Mouse (Mus musculus) CD4-positive helper T cell, adult 2 months (primary cell): Measurements from ENCODE around the gene Gcc2.
"Not testable (repeated sequence)": the region's sequence is repeated elsewhere in the genome, so short reads cannot be mapped to it uniquely, and the experiment has no call there.

Experiments
- DNase-seq: peaks from one replicate; pipeline ENCODE4 v3.0.0-alpha.2; 2012; ENCODE audit warnings: low read depth, missing footprints, low spot score

Gene Gcc2

GRCm38 (mm10) chr10:58323028-58323991 is 68.0 kb downstream of the Gcc2 start, which contains the start of gene Lims1:
TSS of gene Lims1 (plus strand) at chr10:58323466.
- DNase-seq: peak; percentile 97

GRCm38 (mm10) chr10:58326271-58326670 is 71.0 kb downstream of the Gcc2 start:
- DNase-seq: no peak

GRCm38 (mm10) chr10:58327836-58328235 is 72.5 kb downstream of the Gcc2 start:
- not testable (repeated sequence) for DNase-seq

GRCm38 (mm10) chr10:58328517-58329108 is 73.3 kb downstream of the Gcc2 start:
- no peak for DNase-seq

GRCm38 (mm10) chr10:58330635-58331034 is 75.3 kb downstream of the Gcc2 start:
- no peak for DNase-seq

- no peak for DNase-seq
These were observed 76.4 kb downstream of the Gcc2 start for GRCm38 (mm10) chr10:58331741-58332140.

GRCm38 (mm10) chr10:58333414-58333813 is 78.1 kb downstream of the Gcc2 start:
- DNase-seq: no peak

- DNase-seq: no peak
These were observed 80.9 kb downstream of the Gcc2 start for GRCm38 (mm10) chr10:58336156-58336555.

- not testable (repeated sequence) for DNase-seq
These were observed 81.8 kb downstream of the Gcc2 start for GRCm38 (mm10) chr10:58337091-58337490.

GRCm38 (mm10) chr10:58338590-58338989 is 83.3 kb downstream of the Gcc2 start:
- no peak for DNase-seq

- no peak for DNase-seq
These were observed 86.4 kb downstream of the Gcc2 start for GRCm38 (mm10) chr10:58341685-58342084.

- no peak for DNase-seq
These were observed 86.9 kb downstream of the Gcc2 start for GRCm38 (mm10) chr10:58342199-58342598.

- no peak for DNase-seq
These were observed 88.3 kb downstream of the Gcc2 start for GRCm38 (mm10) chr10:58343552-58343951.

- DNase-seq: peak; percentile 39
These were observed 95.3 kb downstream of the Gcc2 start for GRCm38 (mm10) chr10:58350600-58350999.

GRCm38 (mm10) chr10:58351670-58352069 is 96.4 kb downstream of the Gcc2 start:
- DNase-seq: peak; percentile 44

GRCm38 (mm10) chr10:58352364-58352763 is 97.1 kb downstream of the Gcc2 start:
- DNase-seq: no peak

GRCm38 (mm10) chr10:58354561-58354960 is 99.3 kb downstream of the Gcc2 start:
- no peak for DNase-seq
